Mouse (Mus musculus) cerebral cortex, adult 2 months (tissue): ENCODE data around the gene Hes7.

Experiments used
- WGBS: fragments of 180-500 bp; shearing (Covaris S2); methylation state at CpG from one replicate; pipeline ENCODE4 v1.1.7; 2018; 5-methylcytosine and 5-hydroxymethylcytosine counted together

Hes7 gene

GRCm38 (mm10) chr11:69149728-69150127, 29.5 kb downstream of the Hes7 start:
- WGBS: 51% methylated on average over 6 of the region's 6 CpGs

GRCm38 (mm10) chr11:69150444-69150843, 30.2 kb downstream of the Hes7 start:
- whole genome bisulfite sequencing: 10% methylated on average over 7 of the region's 7 CpGs

- WGBS: 41% methylated on average over 6 of the region's 6 CpGs
These were observed 30.8 kb downstream of the Hes7 start for GRCm38 (mm10) chr11:69151004-69151403.

DNA sequence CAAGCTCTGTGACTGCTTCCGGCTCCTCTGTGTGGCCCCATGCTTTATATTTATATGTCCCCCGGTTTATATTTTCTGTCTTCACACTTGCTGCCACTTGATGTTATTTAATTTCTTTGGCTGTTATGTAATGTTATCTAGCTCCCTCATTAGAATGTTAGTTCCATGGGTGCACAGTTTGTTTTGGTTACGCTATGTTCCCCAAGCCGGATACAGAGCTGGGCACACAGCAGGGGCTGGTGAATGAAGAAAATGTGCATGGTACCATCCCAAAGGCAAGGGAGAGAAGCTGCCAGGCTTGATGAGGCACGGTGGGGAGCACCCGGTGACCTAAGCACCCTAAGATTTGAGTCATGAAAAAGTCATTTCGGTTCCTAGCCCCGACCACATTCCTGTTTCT, 33.6 kb downstream of the Hes7 start:
- WGBS: 76% methylated on average over 8 of the region's 8 CpGs

- whole genome bisulfite sequencing: 27% methylated on average over 1 of the region's 1 CpGs
These were observed 35.1 kb downstream of the Hes7 start for GRCm38 (mm10) chr11:69155351-69155750.

DNA sequence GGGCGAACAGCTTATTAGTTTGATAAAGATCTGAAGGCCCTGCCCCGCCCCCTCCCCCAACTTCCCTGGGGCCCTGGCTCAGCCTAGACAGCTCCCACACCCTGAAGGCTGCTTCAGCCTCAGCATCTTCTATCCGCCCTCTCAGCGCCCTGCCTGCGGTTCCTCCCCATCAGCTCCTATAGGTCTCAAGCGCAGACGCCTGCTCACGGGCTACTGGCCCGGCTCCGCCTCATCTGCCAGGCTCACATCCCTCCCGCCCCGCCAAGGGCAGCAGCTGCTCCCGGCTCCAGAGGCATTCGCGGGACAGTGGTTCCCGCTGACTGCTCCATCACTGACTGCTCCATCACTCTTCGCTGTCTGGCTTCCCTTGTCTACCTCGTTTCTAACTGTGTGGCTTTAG, 36.6 kb downstream of the Hes7 start, which contains the start of gene Alox12b:
Gene Alox12b (plus strand): TSS at position 190 of the 400 bp plus-strand sequence.
- 5% methylated on average over 18 of the region's 18 CpGs for WGBS

GRCm38 (mm10) chr11:69169313-69169712, 49.1 kb downstream of the Hes7 start:
- 45% methylated on average over 12 of the region's 12 CpGs for WGBS

GRCm38 (mm10) chr11:69171626-69172025, 51.4 kb downstream of the Hes7 start:
- WGBS: 27% methylated on average over 7 of the region's 7 CpGs

DNA sequence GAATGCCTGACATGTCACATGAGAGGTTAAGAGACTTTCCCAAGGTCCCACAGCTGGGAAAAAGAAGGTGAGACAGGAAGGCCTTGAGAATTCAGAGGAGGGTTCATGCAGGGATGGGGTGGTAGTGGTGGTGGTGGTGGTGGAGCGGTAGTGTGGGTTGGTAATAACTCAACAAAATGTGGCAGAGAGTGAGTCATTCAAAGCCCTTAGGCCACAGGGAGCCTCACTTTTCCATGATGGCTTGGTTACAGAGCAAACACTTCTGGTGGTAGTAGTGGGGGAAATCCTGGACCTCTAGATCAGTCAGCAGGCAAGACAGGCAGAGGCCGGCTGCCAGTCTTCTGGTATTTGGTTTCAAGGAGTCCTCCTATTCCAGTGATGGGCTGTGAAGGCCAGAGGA, 52.4 kb downstream of the Hes7 start:
- WGBS: 89% methylated on average over 2 of the region's 2 CpGs
